Mouse (Mus musculus) lung, embryonic 14.5 days (tissue): Measurements from ENCODE around the gene Retreg3. TPM values are rescaled to one million over a fixed set of nuclear protein-coding genes. Genes with fewer than 3 reads are reported as not detected.
"Not testable (repeated sequence)": the region's sequence is repeated elsewhere in the genome, so short reads cannot be mapped to it uniquely, and the experiment has no call there.

Experiments used
- ATAC-seq: fragments of 200-750 bp; cut with Nextera tagmentation; 2 replicates; pipeline ENCODE4 v1.8.0; 2017; ENCODE audit warnings: mild to moderate bottlenecking, moderate TSS enrichment, moderate library complexity; ENCODE audit not compliant: insufficient read depth
- DNase-seq: peaks from one replicate; pipeline ENCODE4 v3.0.0-alpha.2; 2015
- H3K27ac ChIP-seq: fragments of 300-500 bp; sonication (generic); 2 replicates; pipeline ENCODE4 v1.5.1; 2014; ENCODE audit warnings: low read depth, mild to moderate bottlenecking, moderate library complexity
- H3K27me3 ChIP-seq: fragments of 300-500 bp; sonication (generic); 2 replicates; pipeline ENCODE4 v1.6.1; 2014; ENCODE audit warnings: low read length, control low read depth; ENCODE audit not compliant: insufficient read depth
- H3K36me3 ChIP-seq: fragments of 300-500 bp; sonication (generic); 2 replicates; pipeline ENCODE4 v1.6.1; 2014; ENCODE audit warnings: control low read depth; ENCODE audit not compliant: insufficient read depth
- H3K4me1 ChIP-seq: fragments of 300-500 bp; sonication (generic); 2 replicates; pipeline ENCODE4 v1.6.1; 2014; ENCODE audit warnings: antibody characterized with exemption, control low read depth; ENCODE audit not compliant: insufficient read depth
- H3K4me2 ChIP-seq: fragments of 300-500 bp; sonication (generic); 2 replicates; pipeline ENCODE4 v1.6.1; 2014; ENCODE audit warnings: mild to moderate bottlenecking
- H3K4me3 ChIP-seq: fragments of 300-500 bp; sonication (generic); 2 replicates; pipeline ENCODE4 v1.5.1; 2014; ENCODE audit warnings: low read depth, low read length
- H3K9ac ChIP-seq: fragments of 300-500 bp; sonication (generic); 2 replicates; pipeline ENCODE4 v1.6.1; 2014
- H3K9me3 ChIP-seq: fragments of 300-500 bp; sonication (generic); 2 replicates; pipeline ENCODE4 v1.6.1; 2016; ENCODE audit warnings: low read depth, low read length, control low read depth
- CTCF ChIP-seq: IDR thresholded peaks from 2 replicates; pipeline ENCODE4 v1.5.1; 2016; ENCODE audit warnings: antibody characterized with exemption, low read depth
- WGBS: fragments of 180-500 bp; shearing (Covaris S2); extraction: QIAGEN DNeasy Blood & Tissue Kit; methylation state at CpG from one replicate; pipeline ENCODE4 v1.1.7; 2014; 5-methylcytosine and 5-hydroxymethylcytosine counted together
- polyA plus RNA-seq: library from polyadenylated mRNA; unstranded; fragments of >200 nt; fragmentation: Nextera tagmentation; extraction: Ambion mirVana; gene quantifications from 2 replicates; pipeline ENCODE4 v1.2.1, GENCODE M21; 2014

Gene Retreg3
- polyA plus RNA-seq, 1 experiment from 2014 or later = 9.3 TPM

DNA sequence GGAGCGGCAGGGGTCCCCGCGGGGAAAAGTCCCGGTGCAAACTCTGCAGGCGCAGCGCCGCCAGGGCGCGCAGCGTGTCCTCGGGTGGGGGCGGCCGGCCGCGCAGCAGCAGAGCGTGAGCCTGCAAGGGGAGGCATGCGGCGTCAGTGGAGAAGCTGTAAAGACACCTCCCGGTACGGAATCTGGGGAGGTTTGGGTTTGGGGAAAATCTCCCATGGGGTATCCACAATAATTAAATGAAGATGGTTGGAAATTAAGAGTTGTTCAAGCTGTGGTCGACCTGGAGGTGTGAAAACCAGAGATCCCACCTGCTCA, 44.6 kb upstream of the Retreg3 start:
- Histone ChIP-seq H3K4me1 (peaks cover 2% of the 10 kb centered on the region; the same call in 1 of the 2 replicates), H3K9me3 (no peaks in the 10 kb centered on the region), H3K27me3 (peaks cover 50% of the 10 kb centered on the region), H3K27ac (no peak overlapping the region), H3K36me3 (peaks cover 71% of the 10 kb centered on the region), H3K4me2 (peak overlapping the region; percentile 44), H3K9ac (0 out of 2 replicates have a peak overlapping the region, but pooled peaks have one; percentile 16), H3K4me3 (peak overlapping the region; percentile 15)
- DNase-seq (no peak), ATAC-seq (no peak)
- no peak for TF ChIP-seq CTCF
- 22% methylated on average over 21 of the region's 21 CpGs for WGBS

DNA sequence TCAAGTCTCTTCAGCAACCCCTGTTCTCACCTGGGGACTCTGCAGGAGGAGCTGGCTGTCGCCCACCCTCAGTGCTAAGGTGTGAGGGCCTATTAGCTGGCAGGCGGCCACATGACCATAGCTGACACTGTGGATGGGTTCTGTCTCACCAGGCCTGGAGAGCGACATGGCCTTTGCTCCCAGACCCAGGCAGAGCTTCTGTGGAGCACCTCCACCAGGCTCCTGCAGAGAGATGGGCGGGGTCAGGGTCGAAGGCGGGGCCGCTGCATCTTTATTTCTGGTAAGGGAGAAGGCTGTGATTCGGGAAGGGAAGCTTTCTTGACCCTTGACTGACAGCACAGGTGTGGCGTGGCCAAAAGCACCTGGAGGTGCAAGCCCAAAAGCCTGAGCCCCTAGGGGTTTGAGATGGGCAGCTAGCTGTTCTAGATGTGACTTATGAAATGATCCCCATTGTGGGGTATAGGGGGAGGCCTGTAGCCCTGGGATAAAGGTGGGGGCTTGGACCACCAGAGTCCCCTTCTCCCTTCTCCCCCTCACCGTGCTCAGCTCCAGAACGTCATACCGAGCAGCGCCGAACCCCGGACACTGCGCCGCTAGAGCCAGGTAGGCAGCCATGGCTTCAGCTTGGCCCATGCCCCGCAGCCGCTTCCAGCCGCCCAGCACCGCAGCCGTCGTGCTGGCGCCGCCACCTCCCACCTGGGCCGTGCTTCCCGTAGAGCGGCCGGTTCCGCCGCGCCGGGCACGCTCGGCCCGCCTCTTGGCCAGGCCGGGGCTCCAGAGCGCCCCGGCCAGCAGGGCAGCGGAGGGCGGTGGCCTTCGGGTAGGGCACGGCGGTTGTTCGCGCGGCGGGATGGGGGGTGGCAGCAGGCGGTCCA, 44.0 kb upstream of the Retreg3 start:
- H3K4me1 ChIP-seq = no peaks in the 10 kb centered on the region
- no peak for ATAC-seq
- no peak for DNase-seq
- peaks cover 71% of the 10 kb centered on the region for H3K36me3 ChIP-seq
- no peaks in the 10 kb centered on the region for H3K9me3 ChIP-seq
- TF ChIP-seq CTCF = no peak
- 32% methylated on average over 49 of the region's 49 CpGs for WGBS
- H3K27ac ChIP-seq = no peak overlapping the region
- peak overlapping the region; percentile 15 for H3K4me3 ChIP-seq
- H3K27me3 ChIP-seq = peaks cover 50% of the 10 kb centered on the region
- 0 out of 2 replicates have a peak overlapping the region, but pooled peaks have one; percentile 16 for H3K9ac ChIP-seq
- peak overlapping the region; percentile 44 for H3K4me2 ChIP-seq

DNA sequence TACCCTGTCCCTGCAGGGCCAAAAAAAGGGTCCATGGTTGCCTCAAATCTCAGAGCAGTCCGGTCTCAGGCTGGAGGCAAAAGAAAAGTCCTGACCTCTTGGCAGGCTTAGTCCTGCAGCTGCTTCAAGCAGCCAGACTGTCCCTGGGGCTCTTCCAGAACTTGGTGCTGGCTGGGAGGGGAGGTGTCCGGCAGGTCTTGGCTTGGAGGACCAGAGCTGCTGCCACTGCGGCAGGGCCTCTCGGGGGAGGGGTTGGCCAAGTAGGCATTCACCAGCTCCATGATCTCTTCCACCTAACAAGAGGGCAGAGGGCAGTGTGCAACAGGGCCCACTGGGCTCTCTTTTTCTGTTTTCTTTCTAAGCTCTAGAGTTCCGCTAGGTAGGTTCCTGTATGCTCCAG, 43.1 kb upstream of the Retreg3 start:
- no peak overlapping the region for H3K9ac ChIP-seq
- no peak overlapping the region for H3K4me2 ChIP-seq
- peak; percentile 46 for DNase-seq
- WGBS = 63% methylated on average over 5 of the region's 5 CpGs
- ATAC-seq = no peak
- H3K36me3 ChIP-seq = peaks cover 65% of the 10 kb centered on the region
- H3K4me3 ChIP-seq = no peak overlapping the region
- peaks cover 42% of the 10 kb centered on the region for H3K27me3 ChIP-seq
- TF ChIP-seq CTCF = no peak
- no peaks in the 10 kb centered on the region for H3K9me3 ChIP-seq
- no peak overlapping the region for H3K27ac ChIP-seq
- no peaks in the 10 kb centered on the region for H3K4me1 ChIP-seq

DNA sequence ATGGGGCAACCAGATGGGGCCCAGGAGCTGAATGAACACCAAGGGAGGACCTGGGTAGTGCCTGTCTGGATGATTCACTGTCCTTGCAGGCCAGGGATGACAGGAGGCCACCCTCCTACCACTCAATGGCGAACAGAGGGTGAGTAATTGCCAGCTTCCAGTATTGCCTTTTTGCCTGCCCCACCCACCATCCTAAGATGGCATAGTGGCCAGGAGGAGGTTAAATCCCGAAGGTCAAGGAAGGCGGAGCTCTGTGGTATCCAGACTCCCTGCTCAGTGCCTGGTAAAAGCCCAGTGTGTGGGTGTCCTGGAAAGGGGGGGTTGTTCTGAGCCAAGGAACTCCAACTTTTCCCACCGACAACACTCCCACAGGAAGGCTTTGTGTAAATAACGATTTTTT, 42.6 kb upstream of the Retreg3 start:
- DNase-seq = no peak
- TF ChIP-seq CTCF = no peak
- WGBS = 48% methylated on average over 5 of the region's 5 CpGs
- no peak overlapping the region for H3K4me3 ChIP-seq
- no peak for ATAC-seq
- no peak overlapping the region for H3K9ac ChIP-seq
- no peak overlapping the region for H3K4me2 ChIP-seq
- peaks cover 61% of the 10 kb centered on the region for H3K36me3 ChIP-seq
- H3K27me3 ChIP-seq = peaks cover 38% of the 10 kb centered on the region
- H3K9me3 ChIP-seq = no peaks in the 10 kb centered on the region
- no peaks in the 10 kb centered on the region for H3K4me1 ChIP-seq
- H3K27ac ChIP-seq = no peak overlapping the region

DNA sequence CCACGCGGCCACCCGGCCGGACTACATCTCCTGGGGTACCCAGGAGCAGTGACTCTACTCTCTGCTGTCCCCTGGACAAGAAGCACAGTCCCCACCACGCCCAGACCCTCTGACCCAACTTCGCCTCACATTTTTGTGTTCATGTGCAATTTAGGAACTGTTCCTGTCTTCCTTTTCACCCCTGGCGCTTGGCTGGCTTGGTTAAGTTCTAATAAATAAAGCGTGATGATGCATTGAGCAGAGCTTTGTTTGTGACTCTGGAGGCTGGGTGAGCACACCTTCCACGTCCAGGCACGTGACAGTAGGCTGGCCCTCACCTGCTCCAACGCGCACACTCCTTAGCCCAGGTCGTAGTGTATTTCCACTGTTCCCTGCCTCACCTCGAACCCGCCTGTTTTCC, 41.9 kb upstream of the Retreg3 start:
- no peak for ATAC-seq
- Histone ChIP-seq H3K27ac (no peak overlapping the region), H3K4me1 (no peaks in the 10 kb centered on the region), H3K9ac (no peak overlapping the region), H3K27me3 (peaks cover 30% of the 10 kb centered on the region), H3K36me3 (peaks cover 53% of the 10 kb centered on the region), H3K4me2 (no peak overlapping the region), H3K9me3 (no peaks in the 10 kb centered on the region), H3K4me3 (no peak overlapping the region)
- WGBS = 84% methylated on average over 15 of the region's 15 CpGs
- DNase-seq = no peak
- TF ChIP-seq CTCF = no peak

DNA sequence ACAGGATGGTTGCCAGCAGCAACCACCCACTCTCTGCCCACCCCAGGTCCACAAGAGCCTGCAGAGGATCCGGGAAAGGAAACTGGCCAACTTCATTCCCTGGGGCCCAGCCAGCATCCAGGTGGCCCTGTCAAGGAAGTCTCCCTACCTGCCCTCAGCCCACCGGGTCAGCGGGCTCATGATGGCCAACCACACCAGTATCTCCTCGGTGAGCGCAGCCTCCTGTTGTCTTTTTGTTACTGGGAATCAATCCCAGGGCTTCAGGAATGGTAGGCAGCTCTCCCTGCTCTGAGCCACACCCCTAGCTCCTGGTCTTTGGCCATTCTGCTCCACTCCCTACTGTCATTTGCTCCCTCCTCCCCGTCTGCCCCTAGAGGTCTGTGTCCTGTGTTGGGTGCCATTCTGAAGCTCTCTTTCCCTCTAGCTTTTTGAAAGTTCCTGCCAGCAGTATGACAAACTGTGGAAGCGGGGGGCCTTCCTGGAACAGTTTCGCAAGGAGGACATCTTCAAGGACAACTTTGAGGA, 41.4 kb upstream of the Retreg3 start:
- 79% methylated on average over 6 of the region's 8 CpGs for WGBS
- ATAC-seq, H3K4me3 ChIP-seq, H3K9me3 ChIP-seq, H3K4me1 ChIP-seq, H3K9ac ChIP-seq, H3K4me2 ChIP-seq, DNase-seq, H3K27ac ChIP-seq: not testable (repeated sequence)
- H3K36me3 ChIP-seq = peaks cover 48% of the 10 kb centered on the region
- H3K27me3 ChIP-seq = peaks cover 26% of the 10 kb centered on the region

DNA sequence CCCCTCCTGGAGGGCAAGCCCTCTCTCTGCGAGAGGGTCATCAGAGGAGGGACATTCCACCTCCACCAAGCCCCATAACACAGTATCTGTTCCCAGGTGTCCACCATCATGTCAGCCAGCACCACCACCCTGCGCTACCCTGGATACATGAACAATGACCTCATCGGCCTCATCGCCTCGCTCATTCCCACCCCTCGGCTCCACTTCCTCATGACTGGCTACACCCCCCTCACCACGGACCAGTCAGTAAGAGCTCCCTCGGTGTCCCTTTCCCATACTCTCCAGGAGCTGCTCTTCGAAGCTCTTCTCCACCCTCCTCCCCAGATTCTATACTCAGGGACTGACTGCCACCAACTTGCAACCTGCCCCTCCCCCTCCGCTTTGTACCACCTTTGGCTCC, 40.5 kb upstream of the Retreg3 start:
- Histone ChIP-seq H3K36me3 (peaks cover 40% of the 10 kb centered on the region), H3K27me3 (peaks cover 18% of the 10 kb centered on the region)
- not testable (repeated sequence) for H3K9ac ChIP-seq, H3K27ac ChIP-seq, H3K4me3 ChIP-seq, ATAC-seq, H3K4me1 ChIP-seq, H3K9me3 ChIP-seq, H3K4me2 ChIP-seq, DNase-seq
- 66% methylated on average over 5 of the region's 10 CpGs for WGBS
